Mouse (Mus musculus) c-Kit-positive CD71-positive TER-119-negative erythroid progenitor cells, embryonic 14.5 days (primary cell): Measurements from ENCODE around the gene Smim14.
A peak's percentile ranks its signal among the peaks of the same experiment; 100 is the strongest.

Experiments used
- DNase-seq: peaks from one replicate; pipeline ENCODE4 v3.0.0-alpha.2; 2013; ENCODE audit warnings: low read depth

The Smim14 gene

GRCm38 (mm10) chr5:65401251-65401994, 135.6 kb downstream of the Smim14 start:
- DNase-seq = peak; percentile 77
